Mouse (Mus musculus) intestine, postnatal 0 days (tissue): ENCODE measurements at regions not wholly inside any gene's neighbourhood (a gene's known extent, or its start where the extent isn't known, plus 50 kb on each side); places are given as distances from the start of the nearest gene placed in this dataset.

Experiments
- ATAC-seq: fragments of 200-750 bp; cut with Nextera tagmentation; 2 replicates; pipeline ENCODE4 v1.8.0; 2017; ENCODE audit warnings: mild to moderate bottlenecking, moderate TSS enrichment, moderate library complexity
- H3K27ac ChIP-seq: fragments of 300-500 bp; sonication (generic); 2 replicates; pipeline ENCODE4 v1.5.1; 2014; ENCODE audit warnings: mild to moderate bottlenecking, low read depth, low read length, moderate library complexity
- H3K27me3 ChIP-seq: fragments of 300-500 bp; sonication (generic); replicated peaks from 2 replicates; pipeline ENCODE4 v1.6.1; 2014; ENCODE audit warnings: low read length, mixed read lengths; ENCODE audit not compliant: control insufficient read depth, insufficient read depth
- H3K36me3 ChIP-seq: fragments of 300-500 bp; sonication (generic); 2 replicates; pipeline ENCODE4 v1.6.1; 2014; ENCODE audit warnings: mild to moderate bottlenecking, moderate library complexity; ENCODE audit not compliant: control insufficient read depth, insufficient read depth
- H3K4me1 ChIP-seq: fragments of 300-500 bp; sonication (generic); replicated peaks from 2 replicates; pipeline ENCODE4 v1.6.1; 2014; ENCODE audit warnings: antibody characterized with exemption, low read length, mixed read lengths; ENCODE audit not compliant: control insufficient read depth, insufficient read depth
- H3K4me2 ChIP-seq: fragments of 300-500 bp; sonication (generic); replicated peaks from 2 replicates; pipeline ENCODE4 v1.6.1; 2014; ENCODE audit warnings: low read depth, mild to moderate bottlenecking, moderate library complexity
- H3K4me3 ChIP-seq: fragments of 300-500 bp; sonication (generic); 2 replicates; pipeline ENCODE4 v1.5.1; 2014; ENCODE audit warnings: low read depth, low read length
- H3K9ac ChIP-seq: fragments of 300-500 bp; sonication (generic); 2 replicates; pipeline ENCODE4 v1.6.1; 2014; ENCODE audit warnings: mild to moderate bottlenecking, low read depth, low read length
- H3K9me3 ChIP-seq: fragments of 300-500 bp; sonication (generic); 2 replicates; pipeline ENCODE4 v1.6.1; 2016; ENCODE audit warnings: mixed run types; ENCODE audit not compliant: control insufficient read depth
- CTCF ChIP-seq: sonication (generic); IDR thresholded peaks from 2 replicates; pipeline ENCODE4 v1.5.1; 2016; ENCODE audit warnings: low read depth, mild to moderate bottlenecking, control low read depth, antibody characterized with exemption, moderate library complexity
- WGBS: fragments of 180-500 bp; shearing (Covaris S2); extraction: QIAGEN DNeasy Blood & Tissue Kit; methylation state at CpG from one replicate; pipeline ENCODE4 v1.1.7; 2014; 5-methylcytosine and 5-hydroxymethylcytosine counted together

DNA sequence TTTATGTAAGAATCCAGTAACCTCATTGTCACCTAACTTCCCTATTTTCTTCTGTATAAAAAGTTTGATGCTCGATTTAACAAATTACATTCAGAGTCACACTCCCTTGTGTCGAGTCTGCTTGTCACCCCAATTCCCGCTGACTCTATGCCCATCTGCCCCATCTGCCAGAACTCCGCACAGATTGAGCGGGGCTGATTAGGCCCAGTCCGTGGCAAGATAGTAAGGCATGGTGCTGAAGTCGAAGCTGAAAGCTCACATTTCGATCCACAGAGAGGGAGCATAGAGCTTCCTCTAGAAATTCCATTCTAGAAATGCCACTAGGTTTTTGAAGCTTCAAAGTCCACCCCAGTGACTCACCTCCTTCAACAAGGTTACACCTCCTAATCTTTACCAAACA lies 210.7 kb upstream of the Akirin2 start:
- Histone ChIP-seq H3K4me3 (no peak overlapping the region), H3K27ac (no peak overlapping the region), H3K36me3 (no peaks in the 10 kb centered on the region), H3K27me3 (no peaks in the 10 kb centered on the region), H3K9ac (no peak overlapping the region), H3K4me2 (no peak overlapping the region), H3K4me1 (no peaks in the 10 kb centered on the region), H3K9me3 (no peaks in the 10 kb centered on the region)
- no peak for ATAC-seq
- TF ChIP-seq CTCF = no peak
- 94% methylated on average over 8 of the region's 8 CpGs for WGBS

DNA sequence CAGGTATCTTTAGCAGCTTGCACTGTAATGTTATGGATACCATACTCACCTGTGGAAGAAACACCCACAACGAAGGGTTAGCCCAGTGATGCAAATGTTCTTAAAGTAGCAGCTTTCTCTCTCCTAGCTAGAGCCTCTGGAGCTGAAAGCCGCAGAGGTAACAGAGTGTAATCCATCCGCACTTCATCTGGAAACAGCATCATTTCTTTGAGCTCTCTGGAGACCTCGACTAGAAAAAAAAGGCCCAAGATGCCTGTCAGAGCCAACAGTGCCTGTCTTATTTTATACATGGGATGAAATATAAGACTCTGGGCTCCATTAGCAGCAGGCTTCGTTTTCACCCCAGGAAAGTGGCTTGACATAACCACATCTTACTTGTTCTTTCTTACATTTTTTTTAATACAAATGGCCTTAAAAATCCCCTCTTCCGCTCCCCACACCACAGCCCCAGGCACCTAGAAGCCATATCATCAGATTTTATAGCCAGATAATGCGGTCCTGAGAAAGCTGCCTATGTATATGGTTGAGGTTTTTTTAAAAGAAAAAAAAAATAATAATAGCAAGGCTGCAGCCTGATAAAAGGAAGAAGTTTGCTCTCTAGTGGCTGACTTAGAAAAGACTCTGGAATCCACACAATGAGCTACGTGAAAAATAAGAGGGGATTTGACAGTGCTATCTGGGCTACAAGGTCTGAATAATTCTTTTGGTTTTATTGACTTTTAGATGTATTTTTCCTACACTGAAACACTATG lies 179.3 kb upstream of the Akirin2 start:
- Histone ChIP-seq H3K36me3 (no peaks in the 10 kb centered on the region), H3K4me3 (no peak overlapping the region), H3K27ac (no peak overlapping the region), H3K4me1 (no peaks in the 10 kb centered on the region), H3K4me2 (no peak overlapping the region), H3K9ac (no peak overlapping the region), H3K27me3 (no peaks in the 10 kb centered on the region), H3K9me3 (no peaks in the 10 kb centered on the region)
- 74% methylated on average over 8 of the region's 8 CpGs for WGBS
- TF ChIP-seq CTCF = peak; percentile 55
- no peak for ATAC-seq

DNA sequence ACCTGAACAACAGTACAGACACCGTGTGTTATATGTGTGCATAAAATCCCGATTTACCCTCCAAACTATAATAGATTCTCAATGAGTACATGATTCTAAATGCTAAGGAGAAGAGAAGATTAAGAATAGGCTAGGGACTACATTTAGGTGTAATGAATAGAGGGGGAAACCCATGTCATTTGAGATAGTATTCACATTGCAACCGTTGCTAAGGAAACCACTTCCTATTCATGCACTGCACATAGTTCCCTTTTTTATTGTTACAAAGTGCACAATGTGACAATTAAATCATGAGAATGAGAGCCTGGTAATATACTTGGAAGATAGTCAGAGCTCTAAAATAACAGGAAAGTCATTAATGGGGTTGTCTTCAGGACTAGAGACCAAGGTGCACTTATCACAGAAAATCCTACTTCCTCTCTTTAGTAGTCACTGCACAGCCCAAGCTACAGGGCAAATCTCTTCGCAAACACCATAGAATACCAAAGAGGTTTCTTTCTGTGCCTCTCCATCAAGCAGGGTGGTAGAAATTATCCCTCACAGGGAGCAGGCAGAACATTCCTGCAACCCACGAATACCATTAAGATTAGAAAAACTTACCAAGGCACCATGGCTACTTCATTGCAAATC lies 164.3 kb upstream of the Akirin2 start:
- ATAC-seq = no peak
- 72% methylated on average over 5 of the region's 5 CpGs for WGBS
- no peak overlapping the region for H3K9ac ChIP-seq
- no peak overlapping the region for H3K4me3 ChIP-seq
- H3K27me3 ChIP-seq = no peaks in the 10 kb centered on the region
- no peaks in the 10 kb centered on the region for H3K36me3 ChIP-seq
- H3K27ac ChIP-seq = no peak overlapping the region
- no peaks in the 10 kb centered on the region for H3K4me1 ChIP-seq
- TF ChIP-seq CTCF = no peak
- no peaks in the 10 kb centered on the region for H3K9me3 ChIP-seq
- no peak overlapping the region for H3K4me2 ChIP-seq

DNA sequence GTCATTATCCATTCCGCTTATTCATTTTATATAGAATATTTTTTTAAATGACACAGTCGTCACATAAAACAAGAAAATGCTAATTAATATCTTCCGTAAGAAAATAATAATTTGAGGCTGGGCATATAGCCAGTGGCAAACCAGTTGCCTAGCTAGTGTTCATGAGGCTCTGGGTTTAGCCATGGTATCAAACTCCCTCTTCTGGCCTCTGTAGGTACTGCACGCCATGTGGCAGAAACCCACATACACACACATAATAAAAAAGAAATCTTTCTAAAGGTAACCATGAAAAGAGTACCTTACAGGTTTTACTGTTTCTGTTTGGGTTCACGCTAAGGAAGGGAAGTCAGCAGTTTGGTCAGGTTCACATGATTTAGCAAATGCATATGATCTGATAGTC lies 159.2 kb upstream of the Akirin2 start:
- no peaks in the 10 kb centered on the region for H3K9me3 ChIP-seq
- H3K27me3 ChIP-seq = no peaks in the 10 kb centered on the region
- H3K4me2 ChIP-seq = no peak overlapping the region
- TF ChIP-seq CTCF = peak; percentile 47
- no peak overlapping the region for H3K9ac ChIP-seq
- no peak overlapping the region for H3K27ac ChIP-seq
- no peak for ATAC-seq
- H3K36me3 ChIP-seq = no peaks in the 10 kb centered on the region
- WGBS = 94% methylated on average over 5 of the region's 5 CpGs
- H3K4me3 ChIP-seq = no peak overlapping the region
- H3K4me1 ChIP-seq = no peaks in the 10 kb centered on the region

DNA sequence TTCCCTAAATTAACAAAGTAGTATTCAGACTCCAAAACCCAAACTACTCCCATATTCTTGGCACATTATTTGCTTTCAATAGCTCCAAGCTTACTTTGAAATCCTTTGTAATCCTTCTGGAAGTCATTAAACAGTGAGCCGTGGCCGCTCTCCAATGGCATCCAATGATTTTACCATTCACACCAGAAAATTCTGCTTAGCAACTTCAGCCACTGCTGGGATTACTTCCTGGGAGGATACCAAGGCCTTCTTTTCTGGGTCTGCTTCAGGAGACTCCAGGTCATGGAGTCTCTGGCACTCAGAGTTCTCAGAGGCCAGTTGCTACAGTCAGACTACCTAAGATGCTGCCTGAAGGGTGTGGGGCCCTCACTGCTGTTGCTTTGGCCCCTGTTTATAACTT lies 147.7 kb upstream of the Akirin2 start:
- H3K9ac ChIP-seq = no peak overlapping the region
- no peaks in the 10 kb centered on the region for H3K4me1 ChIP-seq

DNA sequence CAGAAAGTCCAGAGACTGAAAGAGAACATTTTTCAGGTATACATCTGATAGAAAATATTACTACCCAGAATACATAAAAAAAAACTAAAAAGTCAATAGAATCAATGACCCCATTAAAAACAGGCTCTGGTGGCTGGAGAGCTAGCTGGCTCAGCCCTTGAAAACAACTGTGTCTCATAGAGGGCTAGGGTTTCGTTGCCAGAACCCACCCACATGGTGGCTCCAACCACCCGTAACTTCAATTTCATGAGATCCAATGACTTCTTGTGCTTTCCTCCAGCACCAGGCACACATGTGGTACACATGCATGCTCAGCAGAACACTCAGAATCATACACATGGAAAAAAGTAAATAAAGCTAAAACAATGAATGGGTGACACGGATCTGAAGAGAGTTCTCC lies 143.6 kb upstream of the Akirin2 start:
- no peaks in the 10 kb centered on the region for H3K27me3 ChIP-seq
- H3K9ac ChIP-seq = no peak overlapping the region
- ATAC-seq = no peak
- 83% methylated on average over 3 of the region's 3 CpGs for WGBS
- no peaks in the 10 kb centered on the region for H3K4me1 ChIP-seq
- no peak overlapping the region for H3K27ac ChIP-seq
- H3K9me3 ChIP-seq = no peaks in the 10 kb centered on the region
- H3K4me2 ChIP-seq = no peak overlapping the region
- H3K4me3 ChIP-seq = no peak overlapping the region
- no peak for TF ChIP-seq CTCF
- H3K36me3 ChIP-seq = no peaks in the 10 kb centered on the region

More for the DNA sequence above, 147.7 kb upstream of the Akirin2 start:
- TF ChIP-seq CTCF = no peak
- Histone ChIP-seq H3K36me3 (no peaks in the 10 kb centered on the region), H3K9me3 (no peaks in the 10 kb centered on the region), H3K27me3 (no peaks in the 10 kb centered on the region), H3K27ac (no peak overlapping the region), H3K4me3 (no peak overlapping the region), H3K4me2 (no peak overlapping the region)
- WGBS = 75% methylated on average over 2 of the region's 2 CpGs
- ATAC-seq = no peak
